Mouse (Mus musculus): ENCODE data around the gene Rhoq. TPM values are rescaled to one million over a fixed set of nuclear protein-coding genes. Genes with fewer than 3 reads are reported as not detected.

Rhoq gene
- polyA plus RNA-seq, 1 experiment from 2014 or later: 13.1 TPM

DNA sequence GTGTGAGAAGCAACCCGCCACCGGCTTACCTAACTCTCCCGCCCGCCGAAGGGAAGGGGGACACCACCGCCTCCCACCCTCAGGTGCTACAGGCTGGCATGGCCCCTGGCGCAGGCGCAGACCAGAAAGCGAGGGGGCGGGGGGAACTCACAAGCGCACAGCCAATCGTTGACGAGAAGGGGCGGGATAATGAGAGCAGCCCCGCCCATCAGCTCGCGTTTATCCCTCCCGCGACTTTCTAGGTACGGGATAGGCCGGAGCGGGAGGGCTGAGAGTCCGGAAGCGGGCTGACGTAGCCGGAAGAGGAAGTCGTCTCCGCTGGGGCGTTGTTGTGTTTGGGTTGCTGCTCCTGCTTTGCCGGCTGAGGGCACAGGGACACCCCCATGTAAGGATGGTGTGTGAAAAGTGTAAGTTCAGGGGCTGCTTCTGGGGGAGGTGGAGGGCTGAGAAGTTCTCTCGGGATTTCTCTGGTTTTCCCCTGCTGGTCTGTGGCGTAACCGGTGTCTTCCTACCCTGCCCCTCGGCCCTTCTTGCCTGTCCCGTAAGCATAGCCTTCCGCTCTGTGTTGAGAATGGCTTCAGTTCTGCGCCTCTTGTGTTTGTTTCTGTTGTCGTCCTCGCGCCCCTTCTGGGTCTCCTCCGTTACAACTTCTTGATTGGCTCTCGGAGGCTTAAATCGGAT is 62.5 kb downstream of the Rhoq start, which contains the start of the genes Pigf and Cript:
Pigf (minus strand) TSS at position 138 of the 681 bp plus-strand sequence.
Cript (plus strand) TSS at position 282 of the 681 bp plus-strand sequence.
- Histone ChIP-seq H3K4me1 (peaks cover 22% of the 10 kb centered on the region), H3K9me3 (no peaks in the 10 kb centered on the region), H3K27ac (replicated peaks) (peak within 1 kb of the TSS; percentile 86), H3K27me3 (replicated peaks; ENCODE audit: low read depth, poor library complexity, severe bottlenecking) (no peaks in the 10 kb centered on the region), H3K36me3 (replicated peaks) (peaks cover 24% of the 10 kb centered on the region), H3K4me3 (peak within 1 kb of the TSS; percentile 97)
- under 1% methylated on average over 43 of the region's 43 CpGs for WGBS
- DNase-seq (ENCODE audit: low spot score): peak; percentile 98

- WGBS: 58% methylated on average over 10 of the region's 10 CpGs
- Histone ChIP-seq H3K4me1 (no peaks in the 10 kb centered on the region), H3K27ac (replicated peaks) (no peak overlapping the region), H3K36me3 (replicated peaks) (peaks cover 50% of the 10 kb centered on the region), H3K9me3 (no peaks in the 10 kb centered on the region), H3K27me3 (replicated peaks; ENCODE audit: low read depth, poor library complexity, severe bottlenecking) (no peaks in the 10 kb centered on the region), H3K4me3 (no peak overlapping the region)
- DNase-seq (ENCODE audit: low spot score): peak; percentile 29
Measured at GRCm38 (mm10) chr17:87036141-87037073, 73.5 kb downstream of the Rhoq start.

GRCm38 (mm10) chr17:87038496-87038895 is 75.6 kb downstream of the Rhoq start:
- no peaks in the 10 kb centered on the region for H3K9me3 ChIP-seq
- WGBS: 87% methylated on average over 5 of the region's 5 CpGs

GRCm38 (mm10) chr17:87041739-87042138 is 78.9 kb downstream of the Rhoq start:
- peaks cover 13% of the 10 kb centered on the region for H3K36me3 ChIP-seq (replicated peaks)
- no peaks in the 10 kb centered on the region for H3K27me3 ChIP-seq (replicated peaks; ENCODE audit: low read depth, poor library complexity, severe bottlenecking)
- H3K9me3 ChIP-seq: no peaks in the 10 kb centered on the region
- DNase-seq (ENCODE audit: low spot score): no peak
- H3K4me3 ChIP-seq: no peak overlapping the region
- H3K4me1 ChIP-seq: no peaks in the 10 kb centered on the region
- no peak overlapping the region for H3K27ac ChIP-seq (replicated peaks)
- WGBS: 78% methylated on average over 19 of the region's 19 CpGs

More at GRCm38 (mm10) chr17:87038496-87038895, 75.6 kb downstream of the Rhoq start:
- H3K36me3 ChIP-seq (replicated peaks): peaks cover 36% of the 10 kb centered on the region
- H3K4me1 ChIP-seq: no peaks in the 10 kb centered on the region
- H3K27me3 ChIP-seq (replicated peaks; ENCODE audit: low read depth, poor library complexity, severe bottlenecking): no peaks in the 10 kb centered on the region
- DNase-seq (ENCODE audit: low spot score): no peak
- no peak overlapping the region for H3K4me3 ChIP-seq
- H3K27ac ChIP-seq (replicated peaks): no peak overlapping the region

DNA sequence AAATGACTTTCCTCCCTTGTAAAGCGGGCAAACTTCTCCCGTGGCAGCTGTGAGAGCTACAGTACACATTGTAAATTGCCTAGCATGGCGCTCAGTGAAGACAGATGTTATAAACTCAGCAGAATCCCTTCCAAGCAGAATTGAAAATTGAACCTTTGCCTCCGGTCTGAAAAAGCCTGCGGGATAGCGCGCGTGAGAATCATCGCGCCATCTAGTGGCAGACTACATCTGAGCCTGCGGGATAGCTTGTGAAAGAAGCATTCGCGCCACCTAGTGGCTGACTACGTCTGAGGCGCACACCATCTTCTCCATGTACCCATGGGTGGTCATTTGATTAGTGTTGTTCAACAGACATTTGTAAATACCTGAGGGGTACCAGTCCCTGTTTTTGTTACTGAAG is 81.5 kb downstream of the Rhoq start:
- Histone ChIP-seq H3K36me3 (replicated peaks) (no peaks in the 10 kb centered on the region), H3K4me1 (no peaks in the 10 kb centered on the region), H3K27me3 (replicated peaks; ENCODE audit: low read depth, poor library complexity, severe bottlenecking) (no peaks in the 10 kb centered on the region), H3K27ac (replicated peaks) (no peak overlapping the region), H3K4me3 (no peak overlapping the region), H3K9me3 (no peaks in the 10 kb centered on the region)
- peak; percentile 90 for DNase-seq (ENCODE audit: low spot score)
- 2% methylated on average over 15 of the region's 15 CpGs for WGBS

- no peaks in the 10 kb centered on the region for H3K36me3 ChIP-seq (replicated peaks)
- H3K27ac ChIP-seq (replicated peaks): no peak overlapping the region
- H3K4me3 ChIP-seq: no peak overlapping the region
- H3K27me3 ChIP-seq (replicated peaks; ENCODE audit: low read depth, poor library complexity, severe bottlenecking): no peaks in the 10 kb centered on the region
- no peak for DNase-seq (ENCODE audit: low spot score)
- 85% methylated on average over 8 of the region's 8 CpGs for WGBS
- H3K4me1 ChIP-seq: no peaks in the 10 kb centered on the region
- H3K9me3 ChIP-seq: no peaks in the 10 kb centered on the region
Measured at GRCm38 (mm10) chr17:87044796-87045195, 81.9 kb downstream of the Rhoq start.

Other genes starting within 250 kb of the Rhoq start
- gene Epas1, start 209.4 kb upstream of the Rhoq start, polyA plus RNA-seq (2016; fragmentation: Nextera tagmentation; extraction: Ambion mirVana): 2.8 and 2.9 TPM in 2 replicates
- not detected in 2 replicates for gene Tmem247, start 45.7 kb upstream of the Rhoq start, polyA plus RNA-seq (2016; fragmentation: Nextera tagmentation; extraction: Ambion mirVana)
- gene Atp6v1e2, start 15.2 kb upstream of the Rhoq start, polyA plus RNA-seq (2016; fragmentation: Nextera tagmentation; extraction: Ambion mirVana): not detected in 2 replicates
- 42.4 and 45.1 TPM in 2 replicates for gene Pigf, start 62.3 kb downstream of the Rhoq start, polyA plus RNA-seq (2016; fragmentation: Nextera tagmentation; extraction: Ambion mirVana)
- gene Cript, start 62.5 kb downstream of the Rhoq start, polyA plus RNA-seq (2016; fragmentation: Nextera tagmentation; extraction: Ambion mirVana): 147 and 155 TPM in 2 replicates
- 8.4 and 10.2 TPM in 2 replicates for gene Socs5, start 144.6 kb downstream of the Rhoq start, polyA plus RNA-seq (2016; fragmentation: Nextera tagmentation; extraction: Ambion mirVana)